Mouse (Mus musculus) MEL (cell line): Measurements from ENCODE around the gene Rpa1. TPM values are rescaled to one million over a fixed set of nuclear protein-coding genes. Genes with fewer than 3 reads are reported as not detected.
A peak's percentile ranks its signal among the peaks of the same experiment; 100 is the strongest.

Experiments
- DNase-seq: peaks from one replicate; pipeline ENCODE4 v3.0.0; 2011; ENCODE audit warnings: low read depth, low spot score
- H3K27ac ChIP-seq: 2 replicates; pipeline ENCODE4 v1.5.1; 2012; ENCODE audit warnings: low read depth, mild to moderate bottlenecking, control low read depth, low read length, moderate library complexity; ENCODE audit not compliant: control insufficient read depth
- H3K27me3 ChIP-seq, 2 experiments: fragments of 150-350 bp in 1 of 2; sonication (generic) in 1 of 2; 2 replicates each; pipeline ENCODE4 v1.6.1; 2012; ENCODE audit warnings: low read length in 2 of 2, mild to moderate bottlenecking in 2 of 2, improper control_type of control experiment in 1 of 2, moderate library complexity in 1 of 2; ENCODE audit not compliant: insufficient read depth in 2 of 2, control insufficient read depth in 1 of 2
- H3K36me3 ChIP-seq, 2 experiments: 2 replicates each; pipeline ENCODE4 v1.6.1; 2012 to 2014; ENCODE audit warnings: low read length in 2 of 2, improper control_type of control experiment in 1 of 2, inconsistent platforms in 1 of 2, mild to moderate bottlenecking in 1 of 2; ENCODE audit not compliant: insufficient read depth in 2 of 2, control insufficient read depth in 1 of 2
- H3K4me1 ChIP-seq, 2 experiments: fragments of 150-350 bp in 1 of 2; sonication (generic) in 1 of 2; 2 replicates each; pipeline ENCODE4 v1.6.1; 2012; ENCODE audit warnings: low read length in 2 of 2, improper control_type of control experiment in 1 of 2, mild to moderate bottlenecking in 1 of 2; ENCODE audit not compliant: insufficient read depth in 2 of 2, control insufficient read depth in 1 of 2
- H3K4me3 ChIP-seq, 2 experiments: fragments of 150-350 bp in 1 of 2; sonication (generic) in 1 of 2; 2 replicates each; pipeline ENCODE4 v1.5.1; 2012; ENCODE audit warnings: low read depth in 2 of 2, low read length in 2 of 2, mild to moderate bottlenecking in 2 of 2, moderate library complexity in 2 of 2, control low read depth in 1 of 2, improper control_type of control experiment in 1 of 2; ENCODE audit not compliant: control insufficient read depth in 1 of 2, insufficient read depth in 1 of 2
- H3K79me2 ChIP-seq: 2 replicates; pipeline ENCODE4 v1.6.1; 2012; ENCODE audit warnings: mild to moderate bottlenecking, low read length, moderate library complexity; ENCODE audit not compliant: control insufficient read depth, poor library complexity, insufficient read depth
- H3K9ac ChIP-seq: 2 replicates; pipeline ENCODE4 v1.6.1; 2012; ENCODE audit warnings: low read depth, mild to moderate bottlenecking, control low read depth, low read length, moderate library complexity; ENCODE audit not compliant: control insufficient read depth, poor library complexity, severe bottlenecking
- H3K9me3 ChIP-seq: fragments of 150-350 bp; sonication (generic); replicated peaks from 2 replicates; pipeline ENCODE4 v1.6.1; 2012; ENCODE audit warnings: mild to moderate bottlenecking, low read length, improper control_type of control experiment, moderate library complexity; ENCODE audit not compliant: insufficient read depth
- BHLHE40 ChIP-seq: IDR thresholded peaks from 2 replicates; pipeline ENCODE4 v1.6.1; 2012; ENCODE audit warnings: low read depth, mild to moderate bottlenecking, inconsistent platforms, low read length, improper control_type of control experiment, borderline replicate concordance
- CHD1 ChIP-seq: IDR thresholded peaks from 2 replicates; pipeline ENCODE4 v1.6.1; 2012; ENCODE audit warnings: low read depth, mild to moderate bottlenecking, inconsistent platforms, low read length, improper control_type of control experiment
- CHD2 ChIP-seq: IDR thresholded peaks from 2 replicates; pipeline ENCODE4 v1.6.1; 2011; ENCODE audit warnings: low read length, improper control_type of control experiment
- E2F4 ChIP-seq: IDR thresholded peaks from 2 replicates; pipeline ENCODE4 v1.6.1; 2011; ENCODE audit warnings: low read depth, low read length, improper control_type of control experiment, borderline replicate concordance
- ELF1 ChIP-seq: IDR thresholded peaks from 2 replicates; pipeline ENCODE4 v1.6.1; 2014; ENCODE audit warnings: low read depth, mild to moderate bottlenecking, inconsistent platforms, low read length, improper control_type of control experiment, moderate library complexity
- GATA1 ChIP-seq: IDR thresholded peaks from 2 replicates; pipeline ENCODE4 v1.6.1; 2011; ENCODE audit warnings: low read depth, low read length, improper control_type of control experiment
- JUND ChIP-seq: IDR thresholded peaks from 2 replicates; pipeline ENCODE4 v1.6.1; 2011; ENCODE audit warnings: low read depth, mild to moderate bottlenecking, improper control_type of control experiment, low read length
- MEF2A ChIP-seq: IDR thresholded peaks from 2 replicates; pipeline ENCODE4 v1.6.1; 2014; ENCODE audit warnings: low read depth, mild to moderate bottlenecking, inconsistent platforms, low read length, improper control_type of control experiment; ENCODE audit not compliant: poor library complexity, insufficient replicate concordance, severe bottlenecking; ENCODE audit errors: extremely low read depth
- MXI1 ChIP-seq: IDR thresholded peaks from 2 replicates; pipeline ENCODE4 v1.6.1; 2011; ENCODE audit warnings: mild to moderate bottlenecking, low read depth, low read length, improper control_type of control experiment
- MYC ChIP-seq: IDR thresholded peaks from 2 replicates; pipeline ENCODE4 v1.6.1; 2011; ENCODE audit warnings: low read depth, mild to moderate bottlenecking, low read length, improper control_type of control experiment, moderate library complexity
- NRF1 ChIP-seq: IDR thresholded peaks from 2 replicates; pipeline ENCODE4 v1.6.1; 2014; ENCODE audit warnings: low read depth, mild to moderate bottlenecking, inconsistent platforms, low read length, improper control_type of control experiment, moderate library complexity; ENCODE audit not compliant: poor library complexity, insufficient read depth, severe bottlenecking
- POLR2A ChIP-seq, 2 experiments: IDR thresholded peaks; 2 replicates each; pipeline ENCODE4 v1.6.1; 2011 to 2012; ENCODE audit warnings: low read length in 2 of 2, mild to moderate bottlenecking in 2 of 2, control low read depth in 1 of 2, improper control_type of control experiment in 1 of 2, low read depth in 1 of 2, moderate library complexity in 1 of 2; ENCODE audit not compliant: control insufficient read depth in 1 of 2, insufficient read depth in 1 of 2, poor library complexity in 1 of 2
- POLR2AphosphoS2 ChIP-seq: IDR thresholded peaks from 2 replicates; pipeline ENCODE4 v1.6.1; 2011; ENCODE audit warnings: low read length, improper control_type of control experiment
- RAD21 ChIP-seq: IDR thresholded peaks from 2 replicates; pipeline ENCODE4 v1.6.1; 2011; ENCODE audit warnings: mild to moderate bottlenecking, low read depth, low read length, improper control_type of control experiment
- RCOR1 ChIP-seq: IDR thresholded peaks from 2 replicates; pipeline ENCODE4 v1.6.1; 2012; ENCODE audit warnings: low read depth, mild to moderate bottlenecking, inconsistent platforms, low read length, improper control_type of control experiment
- SMC3 ChIP-seq: IDR thresholded peaks from 2 replicates; pipeline ENCODE4 v1.6.1; 2011; ENCODE audit warnings: low read depth, low read length, improper control_type of control experiment
- TAL1 ChIP-seq: IDR thresholded peaks from 2 replicates; pipeline ENCODE4 v1.6.1; 2012; ENCODE audit warnings: mild to moderate bottlenecking, inconsistent platforms, low read length, moderate library complexity, mixed read lengths
- ZC3H11A ChIP-seq: IDR thresholded peaks from 2 replicates; pipeline ENCODE4 v1.6.1; 2012; ENCODE audit warnings: low read depth, mild to moderate bottlenecking, inconsistent platforms, low read length, improper control_type of control experiment
- ZKSCAN1 ChIP-seq: IDR thresholded peaks from 2 replicates; pipeline ENCODE4 v1.6.1; 2012; ENCODE audit warnings: low read depth, mild to moderate bottlenecking, inconsistent platforms, low read length, improper control_type of control experiment, moderate library complexity
- ZNF384 ChIP-seq: IDR thresholded peaks from 2 replicates; pipeline ENCODE4 v1.6.1; 2012; ENCODE audit warnings: low read depth, mild to moderate bottlenecking, inconsistent platforms, low read length, improper control_type of control experiment
- polyA plus RNA-seq, 2 experiments: library from polyadenylated mRNA; stranded (reverse) in 1 of 2; unstranded in 1 of 2; fragments of >175 nt in 1 of 2; fragments of >200 nt in 1 of 2; gene quantifications; 2 replicates each; pipeline versions ENCODE4 v1.2.1 to v1.2.4; 2012; ENCODE audit warnings: low replicate concordance in 2 of 2, low read depth in 1 of 2; ENCODE audit not compliant: insufficient read length in 2 of 2, insufficient read depth in 1 of 2, missing spikeins in 1 of 2
- total RNA-seq: library from RNA; depleted of rRNA; stranded (reverse); fragments of 300-350 nt; gene quantifications from 2 replicates; pipeline ENCODE4 v1.2.3, GENCODE M21; 2012

Gene Rpa1
- total and polyA plus RNA-seq, 3 experiments: 179 to 481 (median 242) TPM

- peak; percentile 56 for DNase-seq
Observed at GRCm38 (mm10) chr11:75347596-75347995, 528 bp downstream of the Rpa1 start.

GRCm38 (mm10) chr11:75347188-75347585 is 937 bp downstream of the Rpa1 start:
- peak; percentile 61 for DNase-seq
- Histone ChIP-seq H3K9me3 (no peaks in the 10 kb centered on the region), H3K27ac (peak overlapping the region; percentile 56; the same call in 1 of the 2 replicates), H3K4me1 (peaks cover 23 to 31% of the 10 kb centered on the region in 2 experiments), H3K79me2 (peaks cover 53% of the 10 kb centered on the region), H3K27me3 (no peaks in the 10 kb centered on the region), H3K4me3 (peak overlapping the region; percentile 70 to 85), H3K36me3 (peaks cover 3 to 43% of the 10 kb centered on the region in 2 experiments), H3K9ac (peak overlapping the region; percentile 83)
- TF ChIP-seq E2F4: no peak
- TF ChIP-seq TAL1: no peak
- no peak for TF ChIP-seq ZC3H11A
- TF ChIP-seq GATA1: no peak
- TF ChIP-seq CHD2: no peak
- no peak for TF ChIP-seq MEF2A
- no peak for TF ChIP-seq MXI1
- peak; percentile 50; the same call in 1 of the 2 replicates for TF ChIP-seq NRF1
- no peak for TF ChIP-seq POLR2A (IDR thresholded peaks at IDR 0.05; ENCODE audit: control insufficient read depth in 1 of 2, insufficient read depth in 1 of 2, low read depth in 1 of 2, low read length in 2 of 2, poor library complexity in 1 of 2)
- no peak for TF ChIP-seq POLR2AphosphoS2
- TF ChIP-seq RAD21: no peak
- 0 out of 2 replicates have a peak, but pooled peaks have one; percentile 11 for TF ChIP-seq RCOR1
- no peak for TF ChIP-seq ZKSCAN1
- no peak for TF ChIP-seq BHLHE40
- no peak for TF ChIP-seq MYC

More at GRCm38 (mm10) chr11:75347596-75347995, 528 bp downstream of the Rpa1 start:
- Histone ChIP-seq H3K79me2 (peaks cover 53% of the 10 kb centered on the region), H3K4me1 (peaks cover 23 to 31% of the 10 kb centered on the region in 2 experiments), H3K27ac (peak overlapping the region; percentile 56), H3K36me3 (peaks cover 2 to 43% of the 10 kb centered on the region in 2 experiments), H3K4me3 (peak overlapping the region; percentile 70 to 85), H3K9me3 (no peaks in the 10 kb centered on the region), H3K9ac (peak overlapping the region; percentile 83), H3K27me3 (no peaks in the 10 kb centered on the region)
- no peak for TF ChIP-seq ELF1
- TF ChIP-seq ZNF384: no peak
- no peak for TF ChIP-seq SMC3
- no peak for TF ChIP-seq JUND
- no peak; the same call in 1 of the 2 replicates for TF ChIP-seq CHD1
- TF ChIP-seq NRF1: no peak
- no peak for TF ChIP-seq POLR2A (IDR thresholded peaks at IDR 0.05; ENCODE audit: control insufficient read depth in 1 of 2, insufficient read depth in 1 of 2, low read depth in 1 of 2, low read length in 2 of 2, poor library complexity in 1 of 2)
